Mouse (Mus musculus): ENCODE results near the gene Gm21725. TPM values are rescaled to one million over a fixed set of nuclear protein-coding genes. Genes with fewer than 3 reads are reported as not detected.
"Not testable (repeated sequence)": the region's sequence is repeated elsewhere in the genome, so short reads cannot be mapped to it uniquely, and the experiment has no call there.

Gene Gm21725
- total RNA-seq (2021): not detected

GRCm38 (mm10) chrY:13348963-13349362, at the start of gene Gm21725:
Gm21725 (minus strand) TSS chrY:13349063.
- intact Hi-C loops (cut with DNase I); DNase-seq (ENCODE audit: extremely low spot score in 1 of 2, low spot score in 2 of 2): not testable (repeated sequence)

Other genes with a start within 250 kb of the Gm21725 start
- not detected for gene Gm21891, start 215.6 kb downstream of the Gm21725 start, total RNA-seq (2021)
- gene Gm21425, start 187.1 kb downstream of the Gm21725 start, total RNA-seq (2021): not detected
- gene Gm21828, start 125.1 kb downstream of the Gm21725 start, total RNA-seq (2021): not detected
- gene Gm21440, start 96.7 kb downstream of the Gm21725 start, total RNA-seq (2021): not detected
- not detected for gene Gm21454, start 96.6 kb downstream of the Gm21725 start, total RNA-seq (2021)
- not detected for gene Gm21866, start 116.5 kb upstream of the Gm21725 start, total RNA-seq (2021)
- not detected for gene Gm20773, start 145.0 kb upstream of the Gm21725 start, total RNA-seq (2021)

Measured in left cerebral cortex, postnatal 10 days (tissue).